Mouse (Mus musculus) embryonic facial prominence, embryonic 12.5 days (tissue): ENCODE data around the gene Zfhx2. TPM values are rescaled to one million over a fixed set of nuclear protein-coding genes. Genes with fewer than 3 reads are reported as not detected.

Experiments
- ATAC-seq: fragments of 200-750 bp; cut with Nextera tagmentation; 2 replicates; pipeline ENCODE4 v1.8.0; 2017; ENCODE audit not compliant: insufficient number of reproducible peaks, insufficient read depth, low FRiP score, low TSS enrichment
- H3K27ac ChIP-seq: fragments of 300-500 bp; sonication (generic); 2 replicates; pipeline ENCODE4 v1.5.1; 2016; ENCODE audit warnings: mild to moderate bottlenecking
- H3K27me3 ChIP-seq: fragments of 300-500 bp; sonication (generic); 2 replicates; pipeline ENCODE4 v1.6.1; 2016; ENCODE audit warnings: mild to moderate bottlenecking, moderate library complexity
- H3K36me3 ChIP-seq: fragments of 300-500 bp; sonication (generic); 2 replicates; pipeline ENCODE4 v1.6.1; 2016; ENCODE audit warnings: mild to moderate bottlenecking
- H3K4me1 ChIP-seq: fragments of 300-500 bp; sonication (generic); 2 replicates; pipeline ENCODE4 v1.6.1; 2016
- H3K4me2 ChIP-seq: fragments of 300-500 bp; sonication (generic); replicated peaks from 2 replicates; pipeline ENCODE4 v1.6.1; 2016; ENCODE audit warnings: mild to moderate bottlenecking, moderate library complexity
- H3K4me3 ChIP-seq: fragments of 300-500 bp; sonication (generic); 2 replicates; pipeline ENCODE4 v1.5.1; 2016; ENCODE audit warnings: mild to moderate bottlenecking
- H3K9ac ChIP-seq: fragments of 300-500 bp; sonication (generic); 2 replicates; pipeline ENCODE4 v1.6.1; 2016; ENCODE audit warnings: mild to moderate bottlenecking, moderate library complexity
- H3K9me3 ChIP-seq: fragments of 300-500 bp; sonication (generic); 2 replicates; pipeline ENCODE4 v1.6.1; 2016; ENCODE audit warnings: mild to moderate bottlenecking, moderate library complexity
- WGBS: fragments of 180-500 bp; shearing (Covaris S2); methylation state at CpG from one replicate; pipeline ENCODE4 v1.1.7; 2016; 5-methylcytosine and 5-hydroxymethylcytosine counted together
- polyA plus RNA-seq: library from polyadenylated mRNA; unstranded; fragments of >200 nt; fragmentation: Nextera tagmentation; extraction: Ambion mirVana; gene quantifications from 2 replicates; pipeline ENCODE4 v1.2.1, GENCODE M21; 2016

Gene Zfhx2
- polyA plus RNA-seq = 7.9 TPM in 2 replicates

DNA sequence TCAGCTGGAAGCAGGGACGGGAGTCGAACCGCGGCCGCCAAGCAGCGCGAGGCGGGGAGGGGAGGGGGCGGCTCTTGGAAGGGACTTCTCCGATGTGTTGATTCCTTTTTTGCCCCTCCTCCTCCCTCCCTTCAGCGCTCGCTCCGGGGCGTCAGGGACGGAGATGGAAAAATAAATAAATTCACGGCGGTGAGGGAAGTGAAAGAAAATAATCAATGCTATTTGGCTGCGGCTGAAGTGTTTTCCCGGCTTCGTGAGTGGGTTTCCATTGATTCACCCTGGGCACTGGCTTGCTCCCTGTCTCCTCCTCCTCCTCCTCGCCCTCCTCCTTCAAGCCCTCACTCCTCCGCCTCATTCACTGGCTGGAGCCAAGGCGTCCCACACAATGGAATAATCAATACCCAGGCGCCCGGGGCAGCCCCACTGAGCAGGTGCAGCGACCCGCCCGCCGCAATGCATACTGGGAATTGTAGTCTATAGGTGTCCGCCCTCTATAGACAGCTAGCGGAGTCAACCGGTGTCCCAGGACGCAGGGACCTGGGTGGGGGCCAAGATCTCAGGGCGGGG lies at the start of gene Zfhx2:
Gene Zfhx2 (minus strand): TSS at position 314 of the 567 bp plus-strand sequence.
- peak; percentile 89 for ATAC-seq
- WGBS = 2% methylated on average over 34 of the region's 34 CpGs
- H3K4me3 ChIP-seq = peak within 1 kb of the TSS; percentile 48
- no peaks in the 10 kb centered on the region for H3K9me3 ChIP-seq
- no peaks in the 10 kb centered on the region for H3K36me3 ChIP-seq
- H3K4me1 ChIP-seq = peaks cover 22% of the 10 kb centered on the region
- peak within 1 kb of the TSS; percentile 41; the same call in 1 of the 2 replicates for H3K27ac ChIP-seq
- peak within 1 kb of the TSS; percentile 65 for H3K4me2 ChIP-seq
- peak within 1 kb of the TSS; percentile 61 for H3K9ac ChIP-seq
- H3K27me3 ChIP-seq = no peaks in the 10 kb centered on the region

DNA sequence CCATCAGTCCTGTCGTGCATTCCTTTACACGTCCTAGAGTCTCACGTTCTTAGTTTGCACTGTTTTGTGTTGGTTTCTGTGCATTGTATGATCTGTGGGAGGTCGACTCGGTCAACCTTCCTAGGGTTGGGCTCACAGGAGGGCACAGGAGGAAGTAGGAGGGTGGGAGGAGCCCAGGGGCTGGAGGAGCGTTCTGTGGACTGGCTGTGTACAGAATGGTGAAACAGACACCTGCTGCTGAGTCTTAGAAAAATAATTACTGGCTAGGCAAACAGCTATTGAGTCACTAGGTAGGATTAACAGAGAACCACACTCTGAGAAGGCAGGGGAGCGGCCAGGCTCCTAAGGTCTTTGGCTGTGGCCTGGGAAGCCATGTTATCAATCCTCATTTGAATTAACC lies 47.2 kb upstream of the Zfhx2 start:
- H3K9me3 ChIP-seq = no peaks in the 10 kb centered on the region
- no peak for ATAC-seq
- WGBS = 45% methylated on average over 7 of the region's 7 CpGs
- no peaks in the 10 kb centered on the region for H3K27me3 ChIP-seq
- no peak overlapping the region for H3K4me3 ChIP-seq
- H3K4me2 ChIP-seq = no peak overlapping the region
- no peak overlapping the region for H3K9ac ChIP-seq
- H3K36me3 ChIP-seq = no peaks in the 10 kb centered on the region
- H3K4me1 ChIP-seq = no peaks in the 10 kb centered on the region
- no peak overlapping the region for H3K27ac ChIP-seq

DNA sequence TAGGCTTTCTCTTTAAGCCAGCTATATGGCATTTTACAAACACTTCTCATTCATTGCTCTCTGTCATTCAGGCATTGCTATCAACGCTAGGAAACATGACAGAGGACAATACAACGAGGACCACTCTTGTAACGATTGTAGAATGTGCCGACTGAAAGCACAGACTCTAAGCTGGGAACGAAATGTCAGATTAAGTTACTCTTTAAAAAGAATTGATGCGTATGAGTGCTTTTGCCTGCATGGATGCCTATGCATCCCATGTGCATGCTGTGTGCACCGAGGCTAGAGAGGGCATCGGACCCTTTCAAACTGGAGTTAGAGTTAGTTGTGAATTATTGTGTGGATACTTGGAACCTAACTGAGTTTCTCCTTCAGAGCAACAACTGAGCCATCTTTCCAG lies 43.6 kb upstream of the Zfhx2 start:
- 70% methylated on average over 8 of the region's 8 CpGs for WGBS
- Histone ChIP-seq H3K27me3 (no peaks in the 10 kb centered on the region), H3K9ac (no peak overlapping the region), H3K27ac (no peak overlapping the region), H3K9me3 (no peaks in the 10 kb centered on the region), H3K4me3 (no peak overlapping the region), H3K4me2 (no peak overlapping the region), H3K4me1 (no peaks in the 10 kb centered on the region), H3K36me3 (no peaks in the 10 kb centered on the region)
- ATAC-seq = no peak

DNA sequence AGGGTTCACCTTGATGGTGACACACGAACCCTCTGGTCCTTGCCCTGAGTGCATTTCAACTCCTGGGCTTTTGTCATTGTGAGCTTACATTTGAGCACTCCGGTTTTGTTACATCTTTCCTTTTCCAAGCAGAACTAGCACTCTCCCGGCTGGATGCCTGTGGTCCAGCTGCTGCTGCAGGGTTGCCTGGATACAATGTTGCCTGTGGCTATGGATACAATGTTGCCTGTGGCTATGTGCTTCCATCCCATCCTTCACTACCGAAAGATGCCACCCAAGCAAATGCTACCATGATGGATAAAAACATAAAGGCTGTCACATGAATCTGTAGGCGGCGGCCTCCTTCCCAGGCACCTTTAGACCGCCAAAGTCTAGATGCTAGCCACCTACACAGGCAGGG lies 34.4 kb upstream of the Zfhx2 start:
- Histone ChIP-seq H3K9me3 (no peaks in the 10 kb centered on the region), H3K4me1 (peaks cover 10% of the 10 kb centered on the region; the same call in 1 of the 2 replicates), H3K9ac (no peak overlapping the region), H3K4me3 (no peak overlapping the region), H3K36me3 (no peaks in the 10 kb centered on the region), H3K4me2 (no peak overlapping the region), H3K27ac (no peak overlapping the region), H3K27me3 (no peaks in the 10 kb centered on the region)
- no peak for ATAC-seq
- 81% methylated on average over 7 of the region's 7 CpGs for WGBS

DNA sequence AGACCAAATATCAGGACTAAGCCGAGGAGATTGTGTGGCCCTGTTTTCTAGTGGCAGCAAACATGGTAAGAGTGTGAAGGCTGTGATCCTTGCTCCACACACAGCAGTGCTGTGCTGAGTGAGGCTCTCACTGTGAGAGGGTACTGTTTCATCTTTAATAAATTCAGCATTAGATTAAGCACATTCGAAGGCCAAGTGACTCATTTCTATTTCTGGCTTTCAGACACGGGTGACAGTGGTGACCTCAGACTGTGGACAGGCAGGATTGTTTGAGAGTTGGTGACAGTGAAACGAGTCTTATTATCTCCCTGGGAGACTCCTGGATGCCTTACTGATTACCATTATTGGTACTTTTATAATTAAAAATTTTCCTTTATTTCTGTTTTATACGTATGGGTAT lies 33.6 kb upstream of the Zfhx2 start:
- no peak overlapping the region for H3K4me3 ChIP-seq
- H3K36me3 ChIP-seq = no peaks in the 10 kb centered on the region
- no peak for ATAC-seq
- H3K27ac ChIP-seq = no peak overlapping the region
- peaks cover 10% of the 10 kb centered on the region; the same call in 1 of the 2 replicates for H3K4me1 ChIP-seq
- H3K4me2 ChIP-seq = no peak overlapping the region
- 83% methylated on average over 5 of the region's 5 CpGs for WGBS
- no peak overlapping the region for H3K9ac ChIP-seq
- no peaks in the 10 kb centered on the region for H3K27me3 ChIP-seq
- no peaks in the 10 kb centered on the region for H3K9me3 ChIP-seq

DNA sequence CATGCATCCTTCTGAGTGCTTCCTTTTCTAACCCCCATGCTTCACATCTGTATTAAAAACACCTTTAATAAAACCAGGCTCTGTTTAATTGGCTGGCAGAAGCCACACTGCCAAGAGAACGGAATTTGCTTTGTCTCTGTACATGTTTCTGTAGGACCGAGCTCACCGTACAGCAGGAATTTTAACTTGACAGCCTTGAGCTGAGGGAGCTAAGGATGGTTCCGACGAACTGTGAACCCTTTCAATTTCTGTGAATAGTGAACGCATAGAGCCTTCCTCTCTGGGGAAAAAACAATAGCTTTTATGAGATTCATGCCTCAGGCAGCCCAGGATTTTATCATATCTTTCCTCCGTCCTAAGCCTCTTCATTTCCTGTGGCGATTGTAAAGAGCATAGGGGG lies 30.2 kb upstream of the Zfhx2 start:
- H3K27ac ChIP-seq = no peak overlapping the region
- peak overlapping the region; percentile 23; the same call in 1 of the 2 replicates for H3K4me2 ChIP-seq
- H3K27me3 ChIP-seq = peaks cover 2% of the 10 kb centered on the region; the same call in 1 of the 2 replicates
- no peak overlapping the region for H3K4me3 ChIP-seq
- no peak for ATAC-seq
- no peaks in the 10 kb centered on the region for H3K9me3 ChIP-seq
- H3K4me1 ChIP-seq = peaks cover 10% of the 10 kb centered on the region; the same call in 1 of the 2 replicates
- WGBS = 39% methylated on average over 8 of the region's 8 CpGs
- no peak overlapping the region for H3K9ac ChIP-seq
- H3K36me3 ChIP-seq = no peaks in the 10 kb centered on the region

DNA sequence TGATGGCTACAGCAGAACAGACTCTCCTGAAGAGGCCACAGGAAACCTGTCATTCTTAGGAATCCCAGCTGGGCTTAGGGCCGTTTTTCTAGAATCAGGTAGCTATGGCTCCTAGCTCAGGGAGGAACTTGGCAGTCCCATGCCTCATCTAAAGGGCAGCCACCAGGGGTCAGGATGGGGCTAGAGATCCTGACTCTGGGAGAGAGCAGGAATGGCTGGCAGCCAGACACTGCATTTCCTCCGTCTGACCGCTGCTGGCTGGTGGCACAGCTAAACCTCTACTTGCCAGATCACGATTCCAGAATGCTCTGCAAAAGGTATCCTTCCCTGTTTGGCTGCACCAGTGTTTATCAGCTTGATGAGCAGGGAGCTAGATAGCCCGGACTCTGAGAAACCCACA lies 29.8 kb upstream of the Zfhx2 start:
- Histone ChIP-seq H3K4me2 (peak overlapping the region; percentile 23; the same call in 1 of the 2 replicates), H3K4me3 (no peak overlapping the region), H3K9me3 (no peaks in the 10 kb centered on the region), H3K4me1 (peaks cover 11% of the 10 kb centered on the region; the same call in 1 of the 2 replicates), H3K27ac (no peak overlapping the region), H3K36me3 (no peaks in the 10 kb centered on the region), H3K27me3 (peaks cover 6% of the 10 kb centered on the region), H3K9ac (no peak overlapping the region)
- 11% methylated on average over 5 of the region's 5 CpGs for WGBS
- no peak for ATAC-seq

DNA sequence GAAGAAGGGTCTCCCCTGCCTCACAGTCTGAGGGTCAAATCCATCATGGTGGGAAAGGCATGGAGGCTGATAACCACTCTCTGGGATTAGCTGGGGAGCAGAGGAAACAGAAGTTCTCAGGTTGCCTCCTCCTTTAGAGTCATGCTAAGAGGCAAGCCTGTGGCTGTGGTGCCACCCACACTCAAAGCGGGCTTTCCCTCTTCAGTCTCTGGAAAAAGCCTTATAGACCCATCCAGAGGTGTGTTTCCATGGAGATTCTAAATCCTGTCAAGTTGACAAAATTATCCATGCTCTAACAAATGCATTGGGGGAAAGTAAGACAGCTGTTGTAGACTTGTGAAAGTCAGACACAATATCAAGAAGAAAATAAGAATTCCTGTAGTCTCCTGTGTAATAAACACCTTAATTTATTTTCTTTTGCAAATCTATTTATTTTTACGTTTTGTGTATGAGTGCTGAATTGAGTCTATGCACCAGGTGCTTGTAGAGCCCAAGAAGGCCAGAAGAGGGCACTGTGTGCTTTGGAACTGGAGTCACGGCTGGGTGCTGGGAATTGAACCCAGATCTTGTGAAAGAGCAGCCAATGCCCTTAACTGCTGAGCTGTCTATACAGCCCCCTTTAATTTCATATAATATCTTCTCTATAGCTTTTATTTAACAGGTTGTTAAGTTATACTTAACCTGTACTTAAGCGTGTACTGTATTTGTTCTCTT lies 27.5 kb upstream of the Zfhx2 start:
- no peak overlapping the region for H3K4me3 ChIP-seq
- no peaks in the 10 kb centered on the region for H3K9me3 ChIP-seq
- H3K27ac ChIP-seq = no peak overlapping the region
- H3K4me2 ChIP-seq = no peak overlapping the region
- H3K36me3 ChIP-seq = no peaks in the 10 kb centered on the region
- H3K9ac ChIP-seq = no peak overlapping the region
- peaks cover 30% of the 10 kb centered on the region for H3K4me1 ChIP-seq
- no peak for ATAC-seq
- 71% methylated on average over 4 of the region's 4 CpGs for WGBS
- peaks cover 29% of the 10 kb centered on the region for H3K27me3 ChIP-seq

DNA sequence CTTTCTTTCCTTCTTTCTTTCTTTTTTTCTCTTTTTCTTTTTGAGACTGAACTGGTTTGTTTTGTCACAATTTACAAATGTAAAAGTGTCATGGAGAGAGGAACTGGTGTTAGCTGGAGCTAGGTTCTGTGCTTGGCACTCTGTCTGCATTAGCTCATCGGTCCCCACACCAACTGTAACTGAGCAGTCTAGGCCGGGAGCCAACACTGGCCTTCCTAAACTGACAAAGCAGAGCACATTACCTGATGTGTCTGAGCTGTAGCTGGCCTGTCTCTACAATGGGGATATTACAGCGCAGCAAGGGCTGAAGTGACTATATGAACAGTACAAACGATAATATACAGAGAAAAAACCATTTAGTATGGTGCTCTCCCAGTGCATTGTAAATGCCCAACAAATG lies 26.7 kb upstream of the Zfhx2 start:
- no peaks in the 10 kb centered on the region for H3K36me3 ChIP-seq
- H3K27ac ChIP-seq = no peak overlapping the region
- no peak overlapping the region for H3K9ac ChIP-seq
- H3K4me1 ChIP-seq = peaks cover 35% of the 10 kb centered on the region
- no peaks in the 10 kb centered on the region for H3K9me3 ChIP-seq
- ATAC-seq = no peak
- no peak overlapping the region for H3K4me2 ChIP-seq
- 80% methylated on average over 4 of the region's 4 CpGs for WGBS
- H3K4me3 ChIP-seq = no peak overlapping the region
- H3K27me3 ChIP-seq = peaks cover 37% of the 10 kb centered on the region

DNA sequence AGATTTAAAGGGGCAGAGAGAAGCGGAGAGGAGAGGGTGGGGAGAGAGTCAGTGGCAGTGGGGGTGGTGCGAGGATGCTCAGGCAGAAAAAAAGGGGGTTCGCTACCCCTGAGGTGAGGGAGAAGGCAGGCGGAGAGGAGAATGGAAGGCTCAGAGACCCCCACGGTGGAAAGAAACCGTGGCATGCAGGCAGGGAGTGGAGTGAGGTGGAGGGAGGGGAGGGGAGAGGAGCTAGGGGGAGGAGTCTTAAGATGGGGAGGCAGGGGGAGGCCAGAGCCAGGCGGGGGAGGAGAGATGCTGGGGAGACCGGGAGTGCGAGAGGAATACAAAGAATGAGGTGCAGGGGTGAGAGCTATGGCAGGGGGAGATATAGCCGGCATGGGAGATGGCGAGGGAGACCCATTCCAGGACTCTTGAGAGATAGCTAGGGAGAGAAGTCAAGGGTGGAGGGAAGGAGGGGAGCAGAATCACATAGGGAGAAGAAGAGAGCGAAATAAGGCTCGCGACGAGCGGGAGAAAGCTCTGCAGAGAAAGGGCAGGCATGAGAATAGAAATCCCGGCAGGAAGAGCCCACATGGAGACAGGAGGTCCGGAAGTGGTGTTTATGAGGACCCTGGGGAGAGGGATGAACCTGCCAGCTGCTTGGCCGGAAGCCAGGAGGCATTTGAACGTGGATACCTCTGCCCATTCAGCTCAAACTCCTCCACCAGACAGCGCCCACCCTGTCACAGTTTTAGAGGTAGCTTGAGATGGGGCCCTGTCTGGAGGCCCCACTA lies 24.5 kb upstream of the Zfhx2 start, which contains the start of gene Jph4:
Gene Jph4 (minus strand): TSS at position 511 of the 776 bp plus-strand sequence.
- H3K27ac ChIP-seq = 0 out of 2 replicates have a peak within 1 kb of the TSS, but pooled peaks have one; percentile 54
- peak within 1 kb of the TSS; percentile 65 for H3K4me3 ChIP-seq
- H3K36me3 ChIP-seq = no peaks in the 10 kb centered on the region
- H3K4me1 ChIP-seq = peaks cover 25% of the 10 kb centered on the region
- H3K9ac ChIP-seq = peak within 1 kb of the TSS; percentile 67
- WGBS = 4% methylated on average over 21 of the region's 21 CpGs
- H3K9me3 ChIP-seq = no peaks in the 10 kb centered on the region
- H3K4me2 ChIP-seq = peak within 1 kb of the TSS; percentile 100
- no peak for ATAC-seq
- peaks cover 57% of the 10 kb centered on the region for H3K27me3 ChIP-seq

DNA sequence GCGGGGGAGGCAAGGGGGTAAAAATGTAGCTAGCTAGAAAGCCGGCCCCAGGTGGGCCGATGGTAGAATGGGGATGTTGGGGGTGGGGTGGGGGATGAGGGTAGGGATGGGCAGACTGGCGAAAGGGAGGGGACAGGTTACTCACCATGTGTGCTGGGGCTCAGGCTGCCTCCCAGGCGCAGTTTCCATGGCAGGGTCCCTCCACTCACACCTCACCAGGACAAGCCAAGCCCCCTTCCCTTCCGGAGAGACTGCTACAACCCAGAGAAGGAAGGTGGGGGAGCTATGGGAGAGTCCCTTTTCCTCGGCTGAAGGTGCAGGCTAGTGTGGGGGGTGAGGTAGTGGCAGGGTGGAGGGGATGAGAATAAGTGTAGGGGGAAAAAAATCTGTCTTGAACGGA lies 23.7 kb upstream of the Zfhx2 start:
- no peak overlapping the region for H3K27ac ChIP-seq
- H3K4me1 ChIP-seq = peaks cover 25% of the 10 kb centered on the region
- H3K4me3 ChIP-seq = peak overlapping the region; percentile 65
- 3% methylated on average over 8 of the region's 8 CpGs for WGBS
- no peaks in the 10 kb centered on the region for H3K9me3 ChIP-seq
- peak overlapping the region; percentile 67 for H3K9ac ChIP-seq
- no peak for ATAC-seq
- peak overlapping the region; percentile 100 for H3K4me2 ChIP-seq
- H3K36me3 ChIP-seq = no peaks in the 10 kb centered on the region
- peaks cover 59% of the 10 kb centered on the region for H3K27me3 ChIP-seq
